Mouse (Mus musculus) embryonic facial prominence, embryonic 10.5 days (tissue): ENCODE data around the gene Vmn2r44. TPM values are rescaled to one million over a fixed set of nuclear protein-coding genes. Genes with fewer than 3 reads are reported as not detected.
"Not testable (repeated sequence)": the region's sequence is repeated elsewhere in the genome, so short reads cannot be mapped to it uniquely, and the experiment has no call there.

Experiments used
- DNase-seq: peaks from one replicate; pipeline ENCODE4 v3.0.0-alpha.2; 2017; ENCODE audit warnings: low spot score
- H3K27ac ChIP-seq: fragments of 300-500 bp; sonication (generic); replicated peaks from 2 replicates; pipeline ENCODE4 v1.5.1; 2016; ENCODE audit warnings: mild to moderate bottlenecking
- H3K27me3 ChIP-seq: fragments of 300-500 bp; sonication (generic); replicated peaks from 2 replicates; pipeline ENCODE4 v1.6.1; 2016; ENCODE audit warnings: low read depth, mild to moderate bottlenecking; ENCODE audit not compliant: poor library complexity, severe bottlenecking
- H3K36me3 ChIP-seq: fragments of 300-500 bp; sonication (generic); replicated peaks from 2 replicates; pipeline ENCODE4 v1.6.1; 2016; ENCODE audit warnings: mild to moderate bottlenecking, moderate library complexity
- H3K4me1 ChIP-seq: fragments of 300-500 bp; sonication (generic); 2 replicates; pipeline ENCODE4 v1.6.1; 2016
- H3K4me3 ChIP-seq: fragments of 300-500 bp; sonication (generic); 2 replicates; pipeline ENCODE4 v1.5.1; 2016; ENCODE audit warnings: mild to moderate bottlenecking, moderate library complexity
- H3K9me3 ChIP-seq: fragments of 300-500 bp; sonication (generic); 2 replicates; pipeline ENCODE4 v1.6.1; 2016; ENCODE audit warnings: mild to moderate bottlenecking
- WGBS: fragments of 180-500 bp; shearing (Covaris S2); methylation state at CpG from one replicate; pipeline ENCODE4 v1.1.7; 2016; 5-methylcytosine and 5-hydroxymethylcytosine counted together
- polyA plus RNA-seq: library from polyadenylated mRNA; unstranded; fragments of >200 nt; fragmentation: Nextera tagmentation; extraction: Ambion mirVana; gene quantifications from 2 replicates; pipeline ENCODE4 v1.2.1, GENCODE M21; 2016

Vmn2r44 gene
- polyA plus RNA-seq = not detected in 2 replicates

- H3K4me3 ChIP-seq, H3K27ac ChIP-seq, H3K27me3 ChIP-seq, H3K4me1 ChIP-seq, H3K36me3 ChIP-seq, H3K9me3 ChIP-seq, DNase-seq: not testable (repeated sequence)
These were observed at the start of gene Vmn2r44 for GRCm38 (mm10) chr7:8383233-8383632. Gene Vmn2r44, minus strand, starts transcription at chr7:8383333.

- not testable (repeated sequence) for H3K4me1 ChIP-seq, H3K36me3 ChIP-seq, H3K27ac ChIP-seq, H3K9me3 ChIP-seq, H3K27me3 ChIP-seq, DNase-seq, H3K4me3 ChIP-seq
- WGBS = 88% methylated on average over 11 of the region's 11 CpGs
These were observed 25.3 kb downstream of the Vmn2r44 start for GRCm38 (mm10) chr7:8357879-8358278.

Other genes starting within 250 kb of the Vmn2r44 start
- not detected in 2 replicates for gene Vmn2r41, start 221.7 kb downstream of the Vmn2r44 start, polyA plus RNA-seq
- not detected in 2 replicates for gene Vmn2r42, start 183.0 kb downstream of the Vmn2r44 start, polyA plus RNA-seq
- not detected in 2 replicates for gene Vmn2r43, start 122.7 kb downstream of the Vmn2r44 start, polyA plus RNA-seq
- not detected in 2 replicates for gene Vmn2r45, start 105.7 kb upstream of the Vmn2r44 start, polyA plus RNA-seq